ENCODE assay signal across 7 mouse cellular contexts in genomic region chr17:36043286-36043685, GRCm38 (mm10). TPM values are rescaled to one million over a fixed set of nuclear protein-coding genes. Genes with fewer than 3 reads are reported as not detected.
DNase-seq lines count a peak whose midpoint lies in the region; ATAC-seq and TF ChIP-seq lines count a peak whose summit lies in the region.

No protein-coding gene starts in this region.

- H3K4me3 ChIP-seq in lung, embryonic 14.5 days (ENCODE audit: low read depth, low read length): peak overlapping the region; percentile 37
- H3K4me3 ChIP-seq in forebrain, embryonic 14.5 days (ENCODE audit: low read depth, low read length): no peak overlapping the region
- H3K4me3 ChIP-seq in limb, embryonic 12.5 days (replicated peaks): peak overlapping the region; percentile 42
- H3K4me3 ChIP-seq in small intestine, adult 2 months (ENCODE audit: low read depth, low read length): peak overlapping the region; percentile 61

- no peak for TF ChIP-seq POLR2A in small intestine, adult 2 months (IDR thresholded peaks at IDR 0.05; ENCODE audit: low read depth, low read length)

- no peak for DNase-seq in lung, embryonic 14.5 days
- no peak for DNase-seq in lung, postnatal 14 days
- no peak for DNase-seq in forebrain, embryonic 14.5 days (ENCODE audit: low spot score)
- DNase-seq in thymus, postnatal 10 days (ENCODE audit: low spot score in 2 of 2): no peak
- DNase-seq in spleen, postnatal 14 days (ENCODE audit: low spot score in 2 of 2): no peak

- no peak overlapping the region for H3K27ac ChIP-seq in lung, embryonic 14.5 days (ENCODE audit: low read depth)
- H3K27ac ChIP-seq in forebrain, embryonic 14.5 days (ENCODE audit: low read depth, low read length): no peak overlapping the region
- no peak overlapping the region for H3K27ac ChIP-seq in limb, embryonic 12.5 days
- peak overlapping the region; percentile 78 for H3K27ac ChIP-seq in small intestine, adult 2 months (ENCODE audit: insufficient read depth, low read depth, low read length)

- H3K4me1 ChIP-seq in lung, embryonic 14.5 days (ENCODE audit: insufficient read depth): no peaks in the 10 kb centered on the region
- H3K4me1 ChIP-seq in forebrain, embryonic 14.5 days (ENCODE audit: control insufficient read depth, insufficient read depth, low read length): no peaks in the 10 kb centered on the region
- H3K4me1 ChIP-seq in limb, embryonic 12.5 days (replicated peaks): peaks cover 6% of the 10 kb centered on the region; the same call in 1 of the 2 replicates
- peaks cover 2% of the 10 kb centered on the region; the same call in 1 of the 2 replicates for H3K4me1 ChIP-seq in small intestine, adult 2 months (ENCODE audit: control insufficient read depth, insufficient read depth, insufficient read length, low read length)

- peak overlapping the region; percentile 67 for H3K4me2 ChIP-seq in lung, embryonic 14.5 days
- peak overlapping the region; percentile 62 for H3K4me2 ChIP-seq in forebrain, embryonic 14.5 days (ENCODE audit: low read length)
- H3K4me2 ChIP-seq in limb, embryonic 12.5 days: peak overlapping the region; percentile 72

- H3K9ac ChIP-seq in lung, embryonic 14.5 days: peak overlapping the region; percentile 26; the same call in 1 of the 2 replicates
- no peak overlapping the region for H3K9ac ChIP-seq in forebrain, embryonic 14.5 days (ENCODE audit: low read length)
- peak overlapping the region; percentile 34; the same call in 1 of the 2 replicates for H3K9ac ChIP-seq in limb, embryonic 12.5 days (replicated peaks)

- H3K27me3 ChIP-seq in lung, embryonic 14.5 days (ENCODE audit: insufficient read depth, low read length): no peaks in the 10 kb centered on the region
- no peaks in the 10 kb centered on the region for H3K27me3 ChIP-seq in forebrain, embryonic 14.5 days (replicated peaks; ENCODE audit: control insufficient read depth, insufficient read depth, low read length)
- H3K27me3 ChIP-seq in limb, embryonic 12.5 days: peaks cover 7% of the 10 kb centered on the region; the same call in 1 of the 2 replicates
- no peaks in the 10 kb centered on the region for H3K27me3 ChIP-seq in small intestine, adult 2 months (ENCODE audit: control insufficient read depth, insufficient read depth, low read length)

- ATAC-seq in lung, embryonic 14.5 days (ENCODE audit: insufficient read depth): no peak
- no peak for ATAC-seq in forebrain, embryonic 14.5 days
- ATAC-seq in limb, embryonic 12.5 days (ENCODE audit: insufficient number of reproducible peaks, insufficient read depth, low FRiP score, low TSS enrichment, low read depth): no peak

- H3K36me3 ChIP-seq in lung, embryonic 14.5 days (ENCODE audit: insufficient read depth): no peaks in the 10 kb centered on the region
- H3K36me3 ChIP-seq in forebrain, embryonic 14.5 days (ENCODE audit: control insufficient read depth, insufficient read depth, low read length): no peaks in the 10 kb centered on the region
- H3K36me3 ChIP-seq in limb, embryonic 12.5 days: no peaks in the 10 kb centered on the region
- no peaks in the 10 kb centered on the region; the same call in 1 of the 2 replicates for H3K36me3 ChIP-seq in small intestine, adult 2 months (ENCODE audit: control insufficient read depth, insufficient read depth, low read length)

- WGBS in lung, embryonic 14.5 days: 80% methylated on average over 3 of the region's 3 CpGs
- WGBS in forebrain, embryonic 14.5 days: 89% methylated on average over 3 of the region's 3 CpGs
- 82% methylated on average over 3 of the region's 3 CpGs for WGBS in limb, embryonic 12.5 days
- 48% methylated on average over 3 of the region's 3 CpGs for WGBS in small intestine, adult 2 months

- no peak for TF ChIP-seq CTCF in lung, embryonic 14.5 days (IDR thresholded peaks at IDR 0.05; ENCODE audit: low read depth)
- no peak for TF ChIP-seq CTCF in small intestine, adult 2 months (IDR thresholded peaks at IDR 0.05; ENCODE audit: extremely low read depth, insufficient read length, insufficient replicate concordance, low read depth, low read length)

- H3K9me3 ChIP-seq in lung, embryonic 14.5 days (ENCODE audit: low read depth, low read length): no peaks in the 10 kb centered on the region
- no peaks in the 10 kb centered on the region for H3K9me3 ChIP-seq in forebrain, embryonic 14.5 days (replicated peaks; ENCODE audit: control insufficient read depth, low read length)
- no peaks in the 10 kb centered on the region for H3K9me3 ChIP-seq in limb, embryonic 12.5 days

RNA-seq across cellular contexts. Expression of gene Gm6034, which starts 0.5 kb away (rescaled TPM):
- not detected in 2 replicates for polyA plus RNA-seq in lung, embryonic 14.5 days (2014; fragmentation: Nextera tagmentation; extraction: Ambion mirVana)
- not detected in 2 replicates for polyA plus RNA-seq in forebrain, embryonic 14.5 days (2014; fragmentation: Nextera tagmentation; extraction: Ambion mirVana)
- not detected in 2 replicates for polyA plus RNA-seq in limb, embryonic 12.5 days (2016; fragmentation: Nextera tagmentation; extraction: Ambion mirVana)
- polyA plus RNA-seq in small intestine, adult 2 months (2012; rRNA removed): not detected in 2 replicates

RNA-seq across cellular contexts. Expression of gene H2-T22, which starts 0.7 kb away (rescaled TPM):
- polyA plus RNA-seq in lung, embryonic 14.5 days (2014; fragmentation: Nextera tagmentation; extraction: Ambion mirVana): 16.0 and 16.8 TPM in 2 replicates
- 6.2 and 7.1 TPM in 2 replicates for polyA plus RNA-seq in forebrain, embryonic 14.5 days (2014; fragmentation: Nextera tagmentation; extraction: Ambion mirVana)
- polyA plus RNA-seq in limb, embryonic 12.5 days (2016; fragmentation: Nextera tagmentation; extraction: Ambion mirVana): 14.0 and 15.4 TPM in 2 replicates
- polyA plus RNA-seq in small intestine, adult 2 months (2012; rRNA removed): 32.0 and 60.5 TPM in 2 replicates

RNA-seq across cellular contexts. Expression of gene H2-T23, which starts 10.6 kb away (rescaled TPM):
- 3.9 and 4.4 TPM in 2 replicates for polyA plus RNA-seq in lung, embryonic 14.5 days (2014; fragmentation: Nextera tagmentation; extraction: Ambion mirVana)
- 4.5 and 5.6 TPM in 2 replicates for polyA plus RNA-seq in forebrain, embryonic 14.5 days (2014; fragmentation: Nextera tagmentation; extraction: Ambion mirVana)
- polyA plus RNA-seq in limb, embryonic 12.5 days (2016; fragmentation: Nextera tagmentation; extraction: Ambion mirVana): 4.2 and 6.4 TPM in 2 replicates
- 268 and 784 TPM in 2 replicates for polyA plus RNA-seq in small intestine, adult 2 months (2012; rRNA removed)

RNA-seq across cellular contexts. Expression of gene Gm11127, which starts 14.9 kb away (rescaled TPM):
- not detected in 2 replicates for polyA plus RNA-seq in lung, embryonic 14.5 days (2014; fragmentation: Nextera tagmentation; extraction: Ambion mirVana)
- not detected in 2 replicates for polyA plus RNA-seq in forebrain, embryonic 14.5 days (2014; fragmentation: Nextera tagmentation; extraction: Ambion mirVana)
- not detected in 2 replicates for polyA plus RNA-seq in limb, embryonic 12.5 days (2016; fragmentation: Nextera tagmentation; extraction: Ambion mirVana)
- 70.6 and 179 TPM in 2 replicates for polyA plus RNA-seq in small intestine, adult 2 months (2012; rRNA removed)

RNA-seq across cellular contexts. Expression of gene H2-T24, which starts 22.9 kb away (rescaled TPM):
- 2.4 and 3.3 TPM in 2 replicates for polyA plus RNA-seq in lung, embryonic 14.5 days (2014; fragmentation: Nextera tagmentation; extraction: Ambion mirVana)
- polyA plus RNA-seq in forebrain, embryonic 14.5 days (2014; fragmentation: Nextera tagmentation; extraction: Ambion mirVana): 2.3 and 4.8 TPM in 2 replicates
- polyA plus RNA-seq in limb, embryonic 12.5 days (2016; fragmentation: Nextera tagmentation; extraction: Ambion mirVana): 3.0 and 3.2 TPM in 2 replicates
- 0.98 and 5.4 TPM in 2 replicates for polyA plus RNA-seq in small intestine, adult 2 months (2012; rRNA removed)

Comparison
In these comparisons a context has a peak if more than half of its experiments do, and no peak if none do; other contexts are left out.
1. RNA of gene H2-T23, which starts 10.6 kb away (polyA plus RNA-seq): 268 to 784 TPM in small intestine, adult 2 months; 4.2 to 6.4 TPM in limb, embryonic 12.5 days, 4.5 to 5.6 TPM in forebrain, embryonic 14.5 days and 3.9 to 4.4 TPM in lung, embryonic 14.5 days; every median in the first group is over 10 times any median in the second.
2. Peak in every context shown above with its lines, with median percentiles within 50 percentile points of each other: H3K4me2 ChIP-seq.